Mouse (Mus musculus) layer of hippocampus, adult 11-12 months (tissue): ENCODE results near the gene Acsl5.

Source experiments
- DNase-seq: peaks from one replicate; pipeline ENCODE4 v3.0.0; 2022; ENCODE audit warnings: low spot score

The Acsl5 gene

DNA sequence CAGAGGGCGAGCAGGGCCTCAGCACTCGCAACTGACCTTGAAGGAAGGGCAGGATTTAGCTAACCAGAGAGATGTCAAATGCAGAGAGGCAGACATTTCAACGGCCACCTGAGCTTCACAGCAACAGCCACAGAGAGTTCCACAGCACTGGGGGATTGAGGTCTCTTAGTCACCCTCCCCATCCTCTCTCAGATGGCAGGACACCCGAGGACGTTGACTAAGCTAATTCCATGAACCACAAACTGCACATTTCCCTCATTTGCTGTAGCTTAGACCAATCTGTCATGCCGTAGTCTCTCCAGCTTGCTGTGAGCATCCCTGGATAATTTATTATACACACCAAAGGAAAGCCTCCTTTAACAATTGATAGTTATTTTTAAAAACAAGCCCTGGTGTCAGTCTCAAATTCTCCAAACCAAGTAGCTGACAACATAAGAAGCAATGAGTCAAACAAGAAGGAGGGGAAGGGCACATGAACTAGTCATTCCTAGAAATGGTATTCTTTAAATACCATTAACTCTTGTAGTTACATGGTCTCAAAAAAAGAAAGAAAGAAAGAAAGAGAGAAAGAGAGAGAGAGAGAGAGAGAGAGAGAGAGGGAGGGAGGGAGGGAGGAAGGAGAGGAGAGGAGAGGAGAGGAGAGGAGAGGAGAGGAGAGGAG is 11.8 kb upstream of the Acsl5 start:
- no peak for DNase-seq

DNA sequence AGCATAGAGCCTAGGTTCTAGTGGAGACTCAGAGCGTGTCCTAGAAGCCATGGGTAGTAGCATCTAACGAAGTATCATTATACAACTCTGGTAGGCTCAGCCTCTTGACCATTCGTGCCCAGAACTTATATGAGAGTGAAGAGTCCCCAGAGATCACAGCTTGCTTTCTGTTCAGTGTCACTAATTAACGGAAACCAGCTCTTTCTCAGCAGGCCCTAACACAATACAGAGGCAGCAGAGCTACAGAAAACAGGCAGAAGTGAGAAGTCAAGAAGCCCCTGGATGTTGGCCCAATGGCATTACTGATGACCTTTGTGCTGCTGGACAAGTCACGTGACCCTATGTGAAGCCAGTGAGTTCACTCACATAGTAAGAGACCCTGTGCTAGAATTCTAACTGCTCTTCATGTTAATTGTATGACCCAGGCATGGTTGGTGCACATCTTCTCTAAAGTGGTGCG is 10.5 kb upstream of the Acsl5 start, which contains the start of gene Gucy2g:
Gene Gucy2g, minus strand, starts transcription at position 51 of the 460 bp plus-strand sequence.
- no peak for DNase-seq

- peak; percentile 35 for DNase-seq
Measured at GRCm38 (mm10) chr19:55244791-55245231, 6.9 kb upstream of the Acsl5 start.

GRCm38 (mm10) chr19:55247563-55247962 is 4.2 kb upstream of the Acsl5 start:
- no peak for DNase-seq

GRCm38 (mm10) chr19:55247991-55248520 is 3.7 kb upstream of the Acsl5 start:
- no peak for DNase-seq

DNA sequence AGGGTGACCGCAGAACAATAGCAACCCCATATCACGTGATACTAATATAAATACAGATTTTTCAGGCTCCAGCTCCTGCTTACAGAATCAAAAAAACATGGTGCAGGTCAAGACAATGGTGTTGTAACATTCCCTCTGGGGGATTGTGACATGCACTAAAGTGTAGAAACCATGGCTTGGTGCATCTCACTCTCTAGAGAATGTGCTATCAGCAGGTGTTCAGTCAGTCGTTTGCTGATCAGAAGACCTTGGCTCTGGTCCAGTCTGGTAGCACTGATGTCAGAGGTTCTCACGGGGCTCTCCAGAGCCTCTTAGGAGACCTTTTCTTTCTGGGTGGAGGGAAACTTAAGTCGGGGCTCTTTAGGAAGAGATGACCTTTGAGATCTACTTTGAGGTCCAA is 1.3 kb upstream of the Acsl5 start:
- no peak for DNase-seq

DNA sequence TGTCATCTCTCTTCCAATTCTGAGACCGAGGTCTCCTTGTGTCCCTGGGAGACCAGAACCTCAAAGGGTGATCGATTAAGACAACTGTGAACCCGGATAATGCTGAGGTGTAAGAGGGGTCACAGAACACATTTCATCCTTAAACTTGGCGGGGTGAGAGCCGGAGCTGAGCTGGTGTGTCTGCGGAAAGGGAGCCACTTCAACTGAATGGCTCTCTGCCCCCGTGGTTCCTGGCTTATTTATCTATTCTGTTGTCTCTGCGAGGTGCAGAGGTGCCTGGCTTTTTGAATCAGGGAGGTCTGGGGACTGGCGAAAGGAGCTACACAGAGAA is 1.5 kb downstream of the Acsl5 start:
- no peak for DNase-seq

GRCm38 (mm10) chr19:55253570-55254441 is 2.1 kb downstream of the Acsl5 start:
- DNase-seq, result peak; percentile 48

- peak; percentile 41 for DNase-seq
Measured at GRCm38 (mm10) chr19:55254513-55255016, 2.8 kb downstream of the Acsl5 start.

DNA sequence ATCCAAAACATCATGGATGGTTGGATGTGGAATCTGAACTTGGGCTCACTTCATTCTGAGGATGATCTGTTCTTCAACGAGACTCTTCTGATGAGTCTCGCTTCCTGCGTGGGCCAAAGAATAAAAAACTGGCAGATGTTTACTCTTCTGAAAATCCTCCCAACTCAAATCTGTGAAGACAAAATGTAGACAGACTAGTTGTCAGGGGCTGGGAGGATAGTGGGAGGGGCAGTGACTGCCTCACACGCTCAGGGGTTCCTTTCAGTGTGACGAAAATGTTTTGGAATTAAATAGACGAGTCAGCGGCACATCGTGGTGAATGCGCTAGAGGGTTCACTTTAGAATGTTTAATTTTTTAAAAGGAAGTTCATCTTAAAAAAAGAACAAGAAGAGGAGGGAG is 4.4 kb downstream of the Acsl5 start:
- DNase-seq, result no peak

GRCm38 (mm10) chr19:55257656-55258375 is 6.1 kb downstream of the Acsl5 start:
- no peak for DNase-seq

GRCm38 (mm10) chr19:55258514-55258913 is 6.8 kb downstream of the Acsl5 start:
- DNase-seq, result no peak

DNA sequence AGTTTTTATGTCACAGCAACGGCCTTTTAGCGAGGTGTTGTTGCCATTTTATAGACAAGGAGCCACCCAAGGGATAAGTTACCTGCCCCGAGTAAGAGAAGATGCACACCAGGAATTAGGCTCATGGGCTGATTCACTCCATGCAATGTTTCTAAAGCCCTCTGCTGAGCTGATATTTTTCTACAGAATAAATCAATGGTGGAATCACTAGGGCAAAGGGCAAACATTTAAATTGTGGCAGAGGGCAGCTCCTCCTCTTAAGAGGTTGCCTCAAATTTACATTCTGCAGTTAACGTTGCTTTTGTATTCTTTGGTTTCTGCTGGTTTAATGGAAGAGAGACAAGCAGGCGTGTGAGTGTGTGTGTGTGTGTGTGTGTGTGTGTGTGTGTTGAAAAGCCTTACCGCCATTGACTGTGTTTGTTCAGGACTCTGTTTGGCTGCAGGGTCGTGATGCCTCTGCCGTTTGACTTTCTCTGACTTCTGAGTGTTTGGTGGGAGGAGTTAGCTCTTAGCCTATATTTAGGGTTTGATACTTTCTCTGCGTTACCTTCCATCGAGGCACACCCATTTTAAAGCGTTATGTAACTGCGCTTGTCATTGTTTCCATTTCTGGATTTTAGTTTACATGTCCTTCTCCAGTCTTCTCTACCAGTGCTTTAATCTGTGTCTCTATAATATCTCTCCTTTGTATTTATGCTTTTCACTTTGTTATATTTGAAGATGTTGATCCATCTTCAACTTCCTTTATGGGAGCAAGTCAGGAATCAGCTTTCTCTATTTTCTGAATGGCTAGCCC is 8.8 kb downstream of the Acsl5 start:
- DNase-seq, result no peak

DNA sequence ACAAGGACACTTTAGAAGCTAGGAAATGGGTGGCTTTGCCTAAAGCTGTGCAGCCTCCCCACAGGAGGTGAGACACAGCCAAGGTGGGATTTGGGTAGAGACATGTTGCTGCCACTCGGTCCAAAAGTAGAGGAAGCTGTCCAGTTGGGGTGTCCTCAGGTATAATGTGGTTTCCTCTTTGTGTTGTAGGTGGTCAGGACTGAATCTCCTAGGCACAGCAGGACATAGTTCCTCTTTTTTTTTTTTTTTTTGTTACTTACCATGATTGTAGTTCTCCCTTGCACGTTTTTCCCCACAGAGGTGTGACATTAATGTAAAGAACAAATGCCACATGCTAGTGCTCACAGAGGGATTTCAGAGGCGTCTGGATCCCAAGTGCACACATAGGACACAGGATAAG is 13.5 kb downstream of the Acsl5 start:
- DNase-seq, result no peak

GRCm38 (mm10) chr19:55266786-55267185 is 15.0 kb downstream of the Acsl5 start:
- no peak for DNase-seq

GRCm38 (mm10) chr19:55268150-55268549 is 16.4 kb downstream of the Acsl5 start:
- DNase-seq, result no peak

- DNase-seq, result no peak
Measured at GRCm38 (mm10) chr19:55269051-55269450, 17.3 kb downstream of the Acsl5 start.

DNA sequence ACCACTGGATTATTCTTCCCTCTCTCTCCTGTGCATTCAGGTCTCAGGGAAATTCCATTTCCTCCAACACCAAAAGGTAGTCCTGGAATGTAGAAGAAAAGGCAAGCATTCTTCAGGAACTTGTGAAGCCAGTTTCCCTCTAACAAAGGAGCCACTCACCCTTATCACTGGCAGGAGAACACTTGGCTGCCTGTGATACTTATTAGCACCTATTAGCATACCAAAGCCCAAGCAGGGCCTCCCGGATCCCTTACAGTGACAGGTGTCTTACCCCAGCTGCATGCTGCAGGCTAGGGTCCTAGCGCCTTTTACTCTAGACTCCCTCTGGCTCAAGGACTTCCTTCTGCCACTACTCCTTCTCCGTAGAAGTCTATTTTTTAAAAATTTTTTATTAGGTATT is 19.7 kb downstream of the Acsl5 start:
- no peak for DNase-seq

GRCm38 (mm10) chr19:55273340-55273739 is 21.6 kb downstream of the Acsl5 start:
- no peak for DNase-seq

GRCm38 (mm10) chr19:55276100-55276499 is 24.4 kb downstream of the Acsl5 start:
- DNase-seq, result no peak

DNA sequence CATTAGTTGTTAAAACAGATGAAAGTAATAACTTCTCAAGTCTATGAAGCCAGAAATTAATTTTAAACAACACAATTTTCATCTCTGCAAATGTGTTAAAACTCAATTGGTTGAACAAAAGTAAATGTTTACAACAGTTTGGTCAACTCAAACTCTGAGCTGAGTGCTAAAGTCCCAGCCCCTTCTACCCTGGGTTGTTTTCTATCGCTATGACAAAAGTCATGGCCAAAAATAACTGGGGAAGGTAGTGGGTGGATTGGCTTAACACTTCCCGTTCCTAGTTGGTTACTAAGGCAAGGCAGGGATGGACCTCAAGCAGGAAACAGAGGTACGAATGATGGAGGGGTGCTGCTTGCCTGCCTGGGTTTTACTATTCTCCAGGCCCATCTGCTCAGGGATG is 25.0 kb downstream of the Acsl5 start:
- DNase-seq, result no peak
